Mouse (Mus musculus) ES-Bruce4 (cell line): ENCODE measurements around the gene Smad3.

ENCODE experiments used
- CTCF ChIP-seq: IDR thresholded peaks from one replicate; pipeline ENCODE4 v1.8.1; 2011; ENCODE audit warnings: low read depth, low read length
- EP300 ChIP-seq: IDR thresholded peaks from 2 replicates; pipeline ENCODE4 v1.6.1; 2011; ENCODE audit warnings: low read depth, low read length; ENCODE audit not compliant: insufficient read depth

GRCm38 (mm10) chr9:63685352-63685751 is 72.4 kb downstream of the Smad3 start:
- no peak for TF ChIP-seq EP300
- no peak for TF ChIP-seq CTCF
